Mouse (Mus musculus) C2C12 (cell line): ENCODE measurements around the gene 2610507B11Rik. TPM values are rescaled to one million over a fixed set of nuclear protein-coding genes. Genes with fewer than 3 reads are reported as not detected.
"Not testable (repeated sequence)": the region's sequence is repeated elsewhere in the genome, so short reads cannot be mapped to it uniquely, and the experiment has no call there.

Experiments used
- H3K27me3 ChIP-seq: one replicate; pipeline ENCODE4 v1.6.1; 2011; ENCODE audit not compliant: control insufficient read depth, insufficient read depth, insufficient read length
- H3K36me3 ChIP-seq: one replicate; pipeline ENCODE4 v1.6.1; 2011; ENCODE audit not compliant: control insufficient read depth, insufficient read depth
- H3K4me3 ChIP-seq: one replicate; pipeline ENCODE4 v1.5.1; 2011; ENCODE audit warnings: mild to moderate bottlenecking, control low read depth; ENCODE audit not compliant: poor library complexity, insufficient read depth, severe bottlenecking
- H3K79me2 ChIP-seq: one replicate; pipeline ENCODE4 v1.6.1; 2011; ENCODE audit not compliant: control insufficient read depth, insufficient read depth
- H3K79me3 ChIP-seq: one replicate; pipeline ENCODE4 v1.6.1; 2011; ENCODE audit warnings: low read depth, control low read depth
- H3ac ChIP-seq: one replicate; pipeline ENCODE3; 2011; ENCODE audit warnings: low read depth; ENCODE audit not compliant: control insufficient read depth, insufficient read length
- CEBPB ChIP-seq: IDR thresholded peaks from one replicate; pipeline ENCODE4 v1.6.1; 2011; ENCODE audit warnings: low read depth, mild to moderate bottlenecking, control low read depth, moderate library complexity
- CTCF ChIP-seq: IDR thresholded peaks from one replicate; pipeline ENCODE4 v1.5.1; 2011; ENCODE audit not compliant: control insufficient read depth, insufficient read depth, insufficient read length
- FOSL1 ChIP-seq: IDR thresholded peaks from one replicate; pipeline ENCODE4 v1.8.0; 2011; ENCODE audit warnings: mild to moderate bottlenecking, low read length; ENCODE audit not compliant: poor library complexity, insufficient read depth, severe bottlenecking
- MAX ChIP-seq: IDR thresholded peaks from one replicate; pipeline ENCODE4 v1.6.1; 2011; ENCODE audit warnings: mild to moderate bottlenecking, control low read depth
- MYOD1 ChIP-seq: IDR thresholded peaks from one replicate; pipeline ENCODE4 v1.6.1; 2011; ENCODE audit warnings: low read depth; ENCODE audit not compliant: control insufficient read depth, insufficient read length
- MYOG ChIP-seq: IDR thresholded peaks from one replicate; pipeline ENCODE4 v1.6.1; 2011; ENCODE audit not compliant: control insufficient read depth, insufficient read length; ENCODE audit errors: extremely low read depth
- USF1 ChIP-seq: IDR thresholded peaks from one replicate; pipeline ENCODE4 v1.6.1; 2011; ENCODE audit warnings: low read depth, mild to moderate bottlenecking, control low read depth, moderate library complexity
- polyA plus RNA-seq: library from polyadenylated mRNA; unstranded; fragments of >200 nt; fragmentation: generic; extraction: Trizol; gene quantifications from one replicate; pipeline ENCODE4 v1.2.1, GENCODE M21; 2012; ENCODE audit warnings: missing spikeins

The 2610507B11Rik gene
- polyA plus RNA-seq, 1 experiment = 82.8 TPM

- no peak overlapping the region for H3K4me3 ChIP-seq
- H3K79me3 ChIP-seq = peaks cover 2% of the 10 kb centered on the region
- H3ac ChIP-seq = no peak overlapping the region
- peaks cover 21% of the 10 kb centered on the region for H3K79me2 ChIP-seq
- no peaks in the 10 kb centered on the region for H3K27me3 ChIP-seq
- TF ChIP-seq CEBPB = no peak
- no peak for TF ChIP-seq MYOG
- no peak for TF ChIP-seq FOSL1
- TF ChIP-seq MAX = no peak
- TF ChIP-seq CTCF = no peak
- TF ChIP-seq MYOD1 = no peak
- H3K36me3 ChIP-seq = peaks cover 98% of the 10 kb centered on the region
These were observed 14.0 kb downstream of the 2610507B11Rik start for GRCm38 (mm10) chr11:78275596-78275995.

DNA sequence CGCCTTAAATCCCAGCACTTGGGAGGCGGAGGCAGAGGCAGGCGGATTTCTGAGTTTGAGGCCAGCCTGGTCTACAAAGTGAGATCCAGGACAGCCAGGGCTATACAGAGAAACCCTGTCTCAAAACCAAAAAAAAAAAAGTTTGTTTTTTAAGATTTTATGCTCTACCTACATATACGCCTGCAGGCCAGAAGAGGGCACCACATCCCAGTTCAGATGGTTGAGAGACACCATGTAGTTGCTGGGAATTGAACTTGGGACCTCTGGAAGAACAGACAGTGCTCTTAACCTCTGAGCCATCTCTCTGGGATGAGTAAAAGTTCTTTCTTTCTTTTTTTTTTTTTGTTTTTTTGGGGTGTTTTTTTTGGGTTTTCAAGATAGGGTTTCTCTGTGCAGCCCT lies 14.6 kb downstream of the 2610507B11Rik start:
- not testable (repeated sequence) for H3K4me3 ChIP-seq, H3ac ChIP-seq, H3K79me3 ChIP-seq, H3K27me3 ChIP-seq
- peaks cover 21% of the 10 kb centered on the region for H3K79me2 ChIP-seq
- peaks cover 98% of the 10 kb centered on the region for H3K36me3 ChIP-seq

DNA sequence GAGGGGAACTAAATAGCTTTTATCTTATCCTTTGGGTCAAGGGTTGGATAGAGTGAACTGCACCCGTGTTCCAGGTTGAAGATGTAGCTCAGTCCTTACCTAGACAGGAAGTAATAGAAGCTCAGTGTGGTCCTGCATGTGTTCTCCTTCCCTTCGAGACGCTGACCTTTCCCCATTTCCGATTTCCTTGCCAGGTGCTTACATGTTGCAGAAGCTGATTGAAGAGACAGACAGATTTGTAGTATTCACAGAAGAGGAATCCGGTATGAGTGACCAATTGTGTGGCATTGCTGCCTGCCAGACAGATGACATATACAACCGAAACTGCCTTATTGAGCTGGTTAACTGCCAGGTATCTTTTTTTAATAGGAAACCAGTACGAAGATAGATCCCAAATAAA lies 17.3 kb downstream of the 2610507B11Rik start:
- TF ChIP-seq FOSL1 (no peak), CTCF (no peak)
- H3K79me2 ChIP-seq = no peaks in the 10 kb centered on the region
- H3K79me3 ChIP-seq = no peaks in the 10 kb centered on the region
- H3ac ChIP-seq = no peak overlapping the region
- no peak overlapping the region for H3K4me3 ChIP-seq
- H3K36me3 ChIP-seq = peaks cover 98% of the 10 kb centered on the region
- H3K27me3 ChIP-seq = no peaks in the 10 kb centered on the region

- TF ChIP-seq MYOG = no peak
- TF ChIP-seq CEBPB = no peak
- TF ChIP-seq MYOD1 = no peak
- TF ChIP-seq CTCF = no peak
- no peak for TF ChIP-seq USF1
- TF ChIP-seq FOSL1 = no peak
- no peak for TF ChIP-seq MAX
- Histone ChIP-seq H3K4me3 (no peak overlapping the region), H3K36me3 (peaks cover 98% of the 10 kb centered on the region), H3K27me3 (no peaks in the 10 kb centered on the region), H3K79me3 (no peaks in the 10 kb centered on the region), H3ac (no peak overlapping the region), H3K79me2 (no peaks in the 10 kb centered on the region)
These were observed 18.0 kb downstream of the 2610507B11Rik start for GRCm38 (mm10) chr11:78279586-78279985.

DNA sequence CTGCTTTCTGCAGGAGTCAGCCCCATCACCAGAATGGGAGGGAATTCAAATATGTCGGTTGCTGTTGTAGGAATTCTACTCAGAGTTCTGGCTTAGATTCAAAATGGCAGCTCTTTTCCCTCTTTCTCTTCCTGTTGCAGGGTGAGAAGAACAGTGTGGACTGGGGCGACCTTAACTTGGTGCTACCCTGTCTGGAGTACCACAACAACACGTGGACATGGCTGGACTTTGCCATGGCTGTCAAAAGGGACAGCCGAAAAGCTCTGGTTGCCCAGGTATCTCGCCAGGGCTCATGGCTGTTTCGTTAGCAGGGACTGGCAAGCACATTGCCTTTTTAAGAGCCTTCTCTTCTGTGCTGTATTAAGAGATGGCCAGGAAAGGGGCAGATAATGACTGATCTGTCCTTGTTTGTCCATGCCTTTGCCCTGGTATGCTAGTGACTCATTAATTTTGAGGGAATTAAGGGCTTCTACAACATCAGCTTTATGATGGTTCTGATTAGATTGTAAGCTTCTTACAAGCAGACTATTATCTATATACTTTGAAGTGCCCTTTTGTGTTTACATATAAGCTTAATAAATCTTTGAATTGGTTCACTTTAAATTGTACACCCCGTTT lies 27.7 kb downstream of the 2610507B11Rik start:
- Histone ChIP-seq H3ac (no peak overlapping the region), H3K36me3 (peaks cover 87% of the 10 kb centered on the region), H3K4me3 (no peak overlapping the region), H3K79me3 (no peaks in the 10 kb centered on the region), H3K27me3 (no peaks in the 10 kb centered on the region), H3K79me2 (no peaks in the 10 kb centered on the region)
- TF ChIP-seq CTCF = no peak
- no peak for TF ChIP-seq CEBPB
- no peak for TF ChIP-seq MYOG
- TF ChIP-seq FOSL1 = no peak
- no peak for TF ChIP-seq MAX
- TF ChIP-seq USF1 = no peak
- TF ChIP-seq MYOD1 = no peak

GRCm38 (mm10) chr11:78290654-78291053 lies 29.1 kb downstream of the 2610507B11Rik start, which contains the start of gene BC030499:
TSS of gene BC030499 (plus strand) at chr11:78290841.
- no peaks in the 10 kb centered on the region for H3K79me3 ChIP-seq
- no peak within 1 kb of the TSS for H3ac ChIP-seq
- no peaks in the 10 kb centered on the region for H3K27me3 ChIP-seq
- TF ChIP-seq MYOD1 = no peak
- TF ChIP-seq MYOG = no peak
- TF ChIP-seq CEBPB = no peak
- no peak for TF ChIP-seq FOSL1
- TF ChIP-seq MAX = no peak
- no peak for TF ChIP-seq USF1
- no peak for TF ChIP-seq CTCF
- H3K79me2 ChIP-seq = no peaks in the 10 kb centered on the region
- peaks cover 84% of the 10 kb centered on the region for H3K36me3 ChIP-seq
- no peak within 1 kb of the TSS for H3K4me3 ChIP-seq
